Mouse (Mus musculus) heart, adult 2 months (tissue): ENCODE measurements around the gene Zswim4.
"Not testable (repeated sequence)": the region's sequence is repeated elsewhere in the genome, so short reads cannot be mapped to it uniquely, and the experiment has no call there.

Source experiments
- CTCF ChIP-seq: fragments of 200-600 bp; IDR thresholded peaks from 2 replicates; pipeline ENCODE4 v1.8.1; 2022; ENCODE audit warnings: antibody characterized with exemption, mild to moderate bottlenecking, moderate library complexity
- POLR2A ChIP-seq: fragments of 200-500 bp; IDR thresholded peaks from 2 replicates; pipeline ENCODE4 v1.6.1; 2011; ENCODE audit warnings: mild to moderate bottlenecking, low read depth, low read length, control low read depth; ENCODE audit not compliant: insufficient read depth

DNA sequence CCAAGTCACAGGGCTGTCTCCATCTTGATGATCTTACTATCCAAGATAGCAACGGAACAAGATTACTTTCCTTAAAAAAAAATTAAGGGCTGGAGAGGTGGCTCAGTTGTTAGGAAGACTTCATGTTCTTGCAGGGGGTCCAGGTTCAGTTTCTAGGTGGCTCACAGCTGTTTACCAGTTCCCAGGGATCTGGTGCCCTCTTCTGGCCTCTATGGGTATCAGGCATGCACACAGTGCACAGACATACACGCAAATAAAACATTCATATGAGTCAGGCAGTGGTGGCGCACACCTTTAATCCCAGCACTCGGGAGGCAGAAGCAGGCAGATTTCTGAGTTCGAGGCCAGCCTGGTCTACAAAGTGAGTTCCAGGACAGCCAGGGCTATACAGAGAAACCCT is 48.8 kb upstream of the Zswim4 start:
- peak; percentile 75 for TF ChIP-seq CTCF
- TF ChIP-seq POLR2A, result not testable (repeated sequence)
